Mouse (Mus musculus): ENCODE results near the gene Cep57l1.

GRCm38 (mm10) chr10:41740221-41740620, 69.5 kb downstream of the Cep57l1 start:
- no peak for TF ChIP-seq CTCF (IDR thresholded peaks at IDR 0.05; ENCODE audit: borderline replicate concordance, extremely low read depth, insufficient read depth, insufficient read length)
- no peak for TF ChIP-seq POLR2A (IDR thresholded peaks at IDR 0.05; ENCODE audit: borderline replicate concordance, extremely low read depth, insufficient read depth, insufficient read length, poor library complexity, severe bottlenecking)
